Mouse (Mus musculus) heart, postnatal 14 days (tissue): Measurements from ENCODE around the gene Casp1. TPM values are rescaled to one million over a fixed set of nuclear protein-coding genes. Genes with fewer than 3 reads are reported as not detected.

ENCODE experiments used
- total RNA-seq, 2 experiments: library from RNA; stranded (reverse); gene quantifications; 2 replicates each; pipeline ENCODE4 v1.2.3; 2021

Gene Casp1
- total RNA-seq, 2 experiments from 2014 or later, result 0.48 to 1.00 TPM

Other genes with a start within 250 kb of the Casp1 start
- gene Casp4, start 10.3 kb downstream of the Casp1 start, total RNA-seq, result 1 to 10 TPM; 2.2 to 2.6 TPM
- 1 to 10 TPM; 5.6 to 7.0 TPM for gene Casp12, start 46.9 kb downstream of the Casp1 start, total RNA-seq